ENCODE assay signal across 8 mouse cellular contexts in the genomic region with DNA sequence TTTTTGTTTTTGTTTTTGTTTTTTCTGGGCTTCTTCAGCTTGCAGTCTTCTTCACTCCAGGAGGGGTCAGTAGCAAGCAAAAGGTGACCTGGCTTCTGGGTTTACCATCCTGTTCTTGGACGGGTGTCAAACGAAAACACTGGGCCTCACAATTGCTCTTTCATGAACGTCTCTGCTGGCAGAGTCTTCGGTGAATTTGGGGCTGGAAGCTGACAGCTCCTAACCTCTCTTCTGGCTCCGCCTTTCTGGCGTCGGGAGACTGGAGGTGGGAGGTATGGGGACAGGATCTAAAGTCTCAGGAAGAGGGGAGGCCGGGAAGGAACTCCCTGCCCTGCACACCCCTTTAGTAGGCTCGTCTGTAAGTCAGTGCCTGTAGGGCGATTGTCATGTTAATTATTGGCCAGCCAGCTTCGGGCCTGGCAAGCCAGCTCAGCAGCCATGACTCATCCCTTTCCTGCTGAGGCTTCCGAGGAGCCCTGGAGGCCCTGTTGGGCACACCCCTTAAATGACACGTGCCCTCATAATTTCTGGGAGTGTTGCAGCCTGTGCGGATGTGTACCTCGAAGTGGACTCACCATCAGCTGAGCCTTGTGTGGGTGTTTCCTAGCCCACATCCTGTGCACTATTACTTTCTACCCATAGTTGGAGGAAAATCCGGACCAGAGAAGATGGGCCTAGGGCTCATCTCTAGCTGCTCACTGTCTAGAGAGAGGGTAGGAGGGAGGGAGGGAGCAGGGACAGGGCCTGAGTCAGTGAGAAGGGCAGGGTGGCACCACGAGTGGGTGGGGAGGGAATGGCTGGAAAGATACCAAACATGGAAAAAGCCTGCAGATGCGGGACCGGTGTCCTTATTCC.
DNase-seq lines count a peak whose midpoint lies in the region; ATAC-seq and TF ChIP-seq lines count a peak whose summit lies in the region.

No protein-coding gene starts in this region.

- no peaks in the 10 kb centered on the region for H3K9me3 ChIP-seq in embryonic facial prominence, embryonic 12.5 days
- H3K9me3 ChIP-seq in liver, embryonic 12.5 days (replicated peaks): no peaks in the 10 kb centered on the region

- 17% methylated on average over 19 of the region's 19 CpGs for WGBS in embryonic facial prominence, embryonic 12.5 days
- 31% methylated on average over 19 of the region's 19 CpGs for WGBS in liver, embryonic 12.5 days (ENCODE audit: insufficient replicate concordance)

- H3K27ac ChIP-seq in embryonic facial prominence, embryonic 12.5 days: peak overlapping the region; percentile 24
- H3K27ac ChIP-seq in liver, embryonic 12.5 days: peak overlapping the region; percentile 66

- no peaks in the 10 kb centered on the region for H3K27me3 ChIP-seq in embryonic facial prominence, embryonic 12.5 days
- no peaks in the 10 kb centered on the region for H3K27me3 ChIP-seq in liver, embryonic 12.5 days (replicated peaks)
- H3K27me3 ChIP-seq in myocyte (ENCODE audit: control insufficient read depth, insufficient read depth, insufficient read length): no peaks in the 10 kb centered on the region

- ATAC-seq in CD4-positive, CD25-positive, alpha-beta regulatory T cell, adult 4 months: peak; percentile 99
- ATAC-seq in embryonic facial prominence, embryonic 12.5 days (ENCODE audit: insufficient number of reproducible peaks, insufficient read depth, low FRiP score, low TSS enrichment): 0 out of 2 replicates have a peak, but pooled peaks have one; percentile 52
- ATAC-seq in liver, embryonic 12.5 days: peak; percentile 88

- peak; percentile 77 for DNase-seq in adrenal gland, adult 8-10 months
- peak; percentile 78 to 80 for DNase-seq in heart, adult 9 months (ENCODE audit: low spot score in 2 of 2)
- peak; percentile 91 to 94 for DNase-seq in kidney, adult 8-10 months
- DNase-seq in urinary bladder, postnatal 36 days (ENCODE audit: low spot score in 2 of 2): peak; percentile 73 to 77

- peak overlapping the region; percentile 28 for H3K4me2 ChIP-seq in embryonic facial prominence, embryonic 12.5 days (replicated peaks)
- peak overlapping the region; percentile 51 for H3K4me2 ChIP-seq in liver, embryonic 12.5 days
- H3K4me2 ChIP-seq in myocyte (ENCODE audit: low read depth): peak overlapping the region; percentile 92

- no peak overlapping the region for H3K9ac ChIP-seq in embryonic facial prominence, embryonic 12.5 days
- 0 out of 2 replicates have a peak overlapping the region, but pooled peaks have one; percentile 23 for H3K9ac ChIP-seq in liver, embryonic 12.5 days

- H3K36me3 ChIP-seq in embryonic facial prominence, embryonic 12.5 days: no peaks in the 10 kb centered on the region
- H3K36me3 ChIP-seq in liver, embryonic 12.5 days: no peaks in the 10 kb centered on the region
- H3K36me3 ChIP-seq in myocyte (ENCODE audit: control insufficient read depth, insufficient read depth): no peaks in the 10 kb centered on the region

- peak; percentile 56 for TF ChIP-seq POLR2A in myocyte (IDR thresholded peaks at IDR 0.05; ENCODE audit: insufficient read length, low read depth)

- H3K79me2 ChIP-seq in myocyte (ENCODE audit: control insufficient read depth, insufficient read depth): no peaks in the 10 kb centered on the region

- H3K4me3 ChIP-seq in embryonic facial prominence, embryonic 12.5 days: no peak overlapping the region
- H3K4me3 ChIP-seq in liver, embryonic 12.5 days: no peak overlapping the region
- peak overlapping the region; percentile 21 for H3K4me3 ChIP-seq in myocyte

- 0 out of 2 replicates have a peak, but pooled peaks cover 5% of the 10 kb centered on the region for H3K4me1 ChIP-seq in embryonic facial prominence, embryonic 12.5 days
- peaks cover 8% of the 10 kb centered on the region for H3K4me1 ChIP-seq in liver, embryonic 12.5 days

- peak overlapping the region; percentile 13 for H3ac ChIP-seq in myocyte (ENCODE audit: control insufficient read depth, insufficient read length)

TF ChIP-seq in myocyte, 11 proteins besides CTCF, POLR2A, EP300 and RAD21:
- TF ChIP-seq MYOG (IDR thresholded peaks at IDR 0.05; ENCODE audit: control insufficient read depth in 1 of 3, insufficient read depth in 1 of 3, insufficient read length in 2 of 3, low read depth in 2 of 3): no peak
- peak; percentile 88 for TF ChIP-seq USF1 (IDR thresholded peaks at IDR 0.05; ENCODE audit: low read depth)
- TF ChIP-seq POLR2AphosphoS2 (IDR thresholded peaks at IDR 0.05; ENCODE audit: insufficient read length, low read depth): peak; percentile 11
- no peak for TF ChIP-seq E2F4 (IDR thresholded peaks at IDR 0.05; ENCODE audit: insufficient read depth)
- TF ChIP-seq TCF3 (IDR thresholded peaks at IDR 0.05; ENCODE audit: insufficient read length, low read depth): no peak
- no peak for TF ChIP-seq TCF12 (IDR thresholded peaks at IDR 0.05; ENCODE audit: insufficient read depth, poor library complexity, severe bottlenecking)
- peak; percentile 84 for TF ChIP-seq SRF (IDR thresholded peaks at IDR 0.05; ENCODE audit: control insufficient read depth, insufficient read length, low read depth)
- TF ChIP-seq MYOD1 (IDR thresholded peaks at IDR 0.05; ENCODE audit: control insufficient read depth in 1 of 3, insufficient read length in 2 of 3, low read depth in 2 of 3): peak in 2 of 3 experiments; percentile 8
- TF ChIP-seq MAX (IDR thresholded peaks at IDR 0.05; ENCODE audit: low read depth): peak; percentile 78

Comparison
In these comparisons a context has a peak if more than half of its experiments do, and no peak if none do; other contexts are left out.
1. H3K4me2 ChIP-seq: peak in every context shown above with its lines; median percentile 92 in myocyte; 51 in liver, embryonic 12.5 days; 28 in embryonic facial prominence, embryonic 12.5 days.